Mouse (Mus musculus) CH12.LX (cell line): ENCODE results near the gene Tmem87b. TPM values are rescaled to one million over a fixed set of nuclear protein-coding genes. Genes with fewer than 3 reads are reported as not detected.

Experiments used
- DNase-seq: peaks from one replicate; pipeline ENCODE4 v3.0.0-alpha.2; 2013; ENCODE audit errors: extremely low read depth
- H3K27ac ChIP-seq: 2 replicates; pipeline ENCODE4 v1.5.1; 2012; ENCODE audit warnings: low read depth, mild to moderate bottlenecking, control low read depth, moderate library complexity; ENCODE audit not compliant: insufficient read depth
- H3K27me3 ChIP-seq: replicated peaks from 2 replicates; pipeline ENCODE3; 2012; ENCODE audit warnings: inconsistent platforms
- H3K36me3 ChIP-seq, 2 experiments: replicated peaks in 1 of 2; 2 replicates each; pipeline versions ENCODE3 to v1.6.1; 2012; ENCODE audit warnings: inconsistent platforms in 1 of 2, low read length in 1 of 2, mild to moderate bottlenecking in 1 of 2, mixed read lengths in 1 of 2, moderate library complexity in 1 of 2; ENCODE audit not compliant: control insufficient read depth in 1 of 2, insufficient read depth in 1 of 2
- H3K4me1 ChIP-seq, 2 experiments: 2 replicates each; pipeline ENCODE4 v1.6.1; 2012; ENCODE audit warnings: inconsistent platforms in 1 of 2, moderate library complexity in 1 of 2; ENCODE audit not compliant: insufficient read depth in 2 of 2, control insufficient read depth in 1 of 2
- H3K4me2 ChIP-seq: 2 replicates; pipeline ENCODE4 v1.6.1; 2012; ENCODE audit warnings: low read depth, mild to moderate bottlenecking, control low read depth; ENCODE audit not compliant: poor library complexity, insufficient read depth, severe bottlenecking
- H3K4me3 ChIP-seq, 3 experiments: fragments of 150-350 bp in 1 of 3; sonication (generic) in 1 of 3; replicated peaks in 1 of 3; 2 replicates each; pipeline versions ENCODE3 to v1.5.1; 2011 to 2012; ENCODE audit warnings: low read depth in 2 of 3, low read length in 2 of 3, mild to moderate bottlenecking in 2 of 3, moderate library complexity in 2 of 3, control low read depth in 1 of 3, improper control_type of control experiment in 1 of 3, inconsistent platforms in 1 of 3, mixed read lengths in 1 of 3; ENCODE audit not compliant: poor library complexity in 1 of 3
- H3K79me2 ChIP-seq: replicated peaks from 2 replicates; pipeline ENCODE4 v1.6.1; 2012; ENCODE audit warnings: mild to moderate bottlenecking, moderate library complexity; ENCODE audit not compliant: control insufficient read depth, poor library complexity, insufficient read depth, severe bottlenecking; ENCODE audit errors: extremely low read depth
- H3K9ac ChIP-seq: 2 replicates; pipeline ENCODE4 v1.6.1; 2012; ENCODE audit warnings: low read depth, mild to moderate bottlenecking, control low read depth, moderate library complexity; ENCODE audit not compliant: insufficient read depth
- H3K9me3 ChIP-seq: replicated peaks from 2 replicates; pipeline ENCODE3; 2012; ENCODE audit warnings: low read length, inconsistent platforms, mixed read lengths
- CHD1 ChIP-seq: IDR thresholded peaks from 2 replicates; pipeline ENCODE4 v1.6.1; 2012; ENCODE audit warnings: low read depth, low read length, improper control_type of control experiment, inconsistent platforms
- CTCF ChIP-seq, 2 experiments: IDR thresholded peaks in 1 of 2; conservative IDR thresholded peaks in 1 of 2; 2 replicates each; pipeline ENCODE4 v1.5.1; 2011 to 2012; ENCODE audit warnings: low read depth in 2 of 2, low read length in 2 of 2, improper control_type of control experiment in 1 of 2, inconsistent platforms in 1 of 2, mild to moderate bottlenecking in 1 of 2, moderate library complexity in 1 of 2
- ELF1 ChIP-seq: IDR thresholded peaks from 2 replicates; pipeline ENCODE4 v1.6.1; 2014; ENCODE audit warnings: low read depth, mild to moderate bottlenecking, inconsistent platforms, low read length, improper control_type of control experiment
- ETS1 ChIP-seq: conservative IDR thresholded peaks from 2 replicates; pipeline ENCODE4 v1.6.1; 2012; ENCODE audit warnings: low read depth, mild to moderate bottlenecking, inconsistent platforms, low read length, improper control_type of control experiment, moderate library complexity
- GABPA ChIP-seq: IDR thresholded peaks from 2 replicates; pipeline ENCODE4 v1.6.1; 2012; ENCODE audit warnings: low read depth, low read length, improper control_type of control experiment, inconsistent platforms; ENCODE audit not compliant: insufficient replicate concordance
- IRF4 ChIP-seq: IDR thresholded peaks from 2 replicates; pipeline ENCODE4 v1.6.1; 2014; ENCODE audit warnings: low read depth, mild to moderate bottlenecking, inconsistent platforms, low read length, improper control_type of control experiment
- JUN ChIP-seq: IDR thresholded peaks from 2 replicates; pipeline ENCODE4 v1.6.1; 2011; ENCODE audit warnings: low read depth, mild to moderate bottlenecking, low read length, improper control_type of control experiment, moderate library complexity; ENCODE audit not compliant: insufficient read depth
- MAFK ChIP-seq: IDR thresholded peaks from 2 replicates; pipeline ENCODE4 v1.6.1; 2011; ENCODE audit warnings: low read length, improper control_type of control experiment; ENCODE audit not compliant: insufficient replicate concordance
- MAZ ChIP-seq: IDR thresholded peaks from 2 replicates; pipeline ENCODE4 v1.6.1; 2012; ENCODE audit warnings: low read depth, mild to moderate bottlenecking, inconsistent platforms, low read length, improper control_type of control experiment, moderate library complexity
- MEF2A ChIP-seq: IDR thresholded peaks from 2 replicates; pipeline ENCODE4 v1.6.1; 2014; ENCODE audit warnings: low read depth, mild to moderate bottlenecking, inconsistent platforms, low read length, improper control_type of control experiment, borderline replicate concordance
- MXI1 ChIP-seq: IDR thresholded peaks from 2 replicates; pipeline ENCODE4 v1.6.1; 2011; ENCODE audit warnings: mild to moderate bottlenecking, low read depth, low read length, improper control_type of control experiment
- NELFE ChIP-seq: IDR thresholded peaks from 2 replicates; pipeline ENCODE4 v1.6.1; 2011; ENCODE audit warnings: low read depth, low read length, improper control_type of control experiment
- PAX5 ChIP-seq: IDR thresholded peaks from 2 replicates; pipeline ENCODE4 v1.6.1; 2012; ENCODE audit warnings: low read length, inconsistent platforms, mixed read lengths
- POLR2A ChIP-seq: IDR thresholded peaks from 2 replicates; pipeline ENCODE4 v1.6.1; 2011; ENCODE audit warnings: low read depth, mild to moderate bottlenecking, improper control_type of control experiment, low read length
- POLR2AphosphoS2 ChIP-seq: IDR thresholded peaks from 2 replicates; pipeline ENCODE4 v1.6.1; 2011; ENCODE audit warnings: low read depth, low read length, improper control_type of control experiment
- RAD21 ChIP-seq: IDR thresholded peaks from 2 replicates; pipeline ENCODE4 v1.6.1; 2011; ENCODE audit warnings: low read depth, mild to moderate bottlenecking, low read length, improper control_type of control experiment, moderate library complexity
- RCOR1 ChIP-seq: conservative IDR thresholded peaks from 2 replicates; pipeline ENCODE4 v1.6.1; 2012; ENCODE audit warnings: low read depth, mild to moderate bottlenecking, inconsistent platforms, low read length, improper control_type of control experiment
- TCF12 ChIP-seq: IDR thresholded peaks from 2 replicates; pipeline ENCODE4 v1.6.1; 2014; ENCODE audit warnings: low read depth, mild to moderate bottlenecking, inconsistent platforms, low read length, improper control_type of control experiment
- UBTF ChIP-seq: IDR thresholded peaks from 2 replicates; pipeline ENCODE4 v1.6.1; 2012; ENCODE audit warnings: low read depth, mild to moderate bottlenecking, inconsistent platforms, low read length, improper control_type of control experiment, moderate library complexity
- USF1 ChIP-seq: IDR thresholded peaks from 2 replicates; pipeline ENCODE4 v1.6.1; 2014; ENCODE audit warnings: low read depth, mild to moderate bottlenecking, inconsistent platforms, low read length, improper control_type of control experiment
- USF2 ChIP-seq: conservative IDR thresholded peaks from 2 replicates; pipeline ENCODE4 v1.6.1; 2011; ENCODE audit warnings: low read depth, low read length, improper control_type of control experiment
- ZC3H11A ChIP-seq: IDR thresholded peaks from 2 replicates; pipeline ENCODE4 v1.6.1; 2012; ENCODE audit warnings: low read depth, mild to moderate bottlenecking, inconsistent platforms, low read length, improper control_type of control experiment
- ZMIZ1 ChIP-seq: IDR thresholded peaks from 2 replicates; pipeline ENCODE4 v1.6.1; 2012; ENCODE audit warnings: low read depth, mild to moderate bottlenecking, inconsistent platforms, low read length, improper control_type of control experiment
- ZNF384 ChIP-seq: IDR thresholded peaks from 2 replicates; pipeline ENCODE4 v1.6.1; 2012; ENCODE audit warnings: low read depth, low read length, improper control_type of control experiment, inconsistent platforms
- dilution Hi-C: fragments of 300-500 bp; cut with MboI; formaldehyde crosslinking; loops from 2 replicates; pipeline ENCODE4 v1.14.3; 2020; ENCODE audit warnings: low sequenced_read_pairs; ENCODE audit not compliant: extremely low pct_unique_long_range_greater_than_20kb, extremely low pct_ligation_motif_present
- in situ Hi-C: fragments of 300-500 bp; cut with MboI; formaldehyde crosslinking; loops from 3 replicates; pipeline ENCODE4 v1.14.3; 2019; ENCODE audit warnings: low sequenced_read_pairs, low pct_ligation_motif_present, low pct_unique_long_range_greater_than_20kb, mixed read lengths
- polyA plus RNA-seq: library from polyadenylated mRNA; unstranded; fragments of >175 nt; gene quantifications from 2 replicates; pipeline ENCODE4 v1.2.1, GENCODE M21; 2012; ENCODE audit warnings: low read depth; ENCODE audit not compliant: insufficient read length
- total RNA-seq, 2 experiments: library from RNA; depleted of rRNA; stranded (reverse); fragments of 300-350 nt in 1 of 2; fragments of >200 nt in 1 of 2; gene quantifications; 2 replicates each; pipeline ENCODE4 v1.2.3; 2012 to 2014

Gene Tmem87b
- total and polyA plus RNA-seq, 3 experiments, result 5.3 to 6.6 (median 6.2) TPM

- H3K9ac ChIP-seq, result no peak overlapping the region
- in situ Hi-C loops, result no loop called here
- H3K36me3 ChIP-seq, result peaks cover 13 to 53% of the 10 kb centered on the region in 2 experiments
Measured at GRCm38 (mm10) chr2:128827787-128828186, 9.9 kb downstream of the Tmem87b start.

GRCm38 (mm10) chr2:128832611-128833010, 14.7 kb downstream of the Tmem87b start:
- dilution Hi-C loops, result no loop called here
- Histone ChIP-seq H3K79me2 (no peaks in the 10 kb centered on the region), H3K27me3 (no peaks in the 10 kb centered on the region), H3K9ac (no peak overlapping the region), H3K4me3 (no peak overlapping the region), H3K36me3 (peaks cover 36 to 68% of the 10 kb centered on the region in 2 experiments), H3K27ac (no peak overlapping the region), H3K4me1 (no peaks in the 10 kb centered on the region), H3K4me2 (no peak overlapping the region), H3K9me3 (no peaks in the 10 kb centered on the region)
- in situ Hi-C loops, result no loop called here
- no peak for TF ChIP-seq GABPA
- no peak for TF ChIP-seq CHD1
- TF ChIP-seq ZC3H11A, result no peak
- TF ChIP-seq IRF4, result no peak
- no peak for TF ChIP-seq UBTF
- no peak for TF ChIP-seq POLR2AphosphoS2
- TF ChIP-seq ZNF384, result no peak
- TF ChIP-seq ETS1, result no peak
- no peak for TF ChIP-seq ELF1
- TF ChIP-seq POLR2A, result no peak
- no peak for DNase-seq

More at GRCm38 (mm10) chr2:128827787-128828186, 9.9 kb downstream of the Tmem87b start:
- dilution Hi-C loops, result no loop called here
- Histone ChIP-seq H3K79me2 (no peaks in the 10 kb centered on the region), H3K4me1 (no peaks in the 10 kb centered on the region), H3K4me3 (no peak overlapping the region), H3K27ac (no peak overlapping the region), H3K27me3 (no peaks in the 10 kb centered on the region), H3K9me3 (no peaks in the 10 kb centered on the region), H3K4me2 (no peak overlapping the region)
- TF ChIP-seq ELF1, result no peak
- TF ChIP-seq ZMIZ1, result no peak
- TF ChIP-seq JUN, result no peak
- TF ChIP-seq TCF12, result no peak
- TF ChIP-seq CHD1, result no peak
- no peak for TF ChIP-seq ZC3H11A
- TF ChIP-seq MAZ, result no peak
- no peak for TF ChIP-seq USF1
- TF ChIP-seq RAD21, result no peak
- TF ChIP-seq NELFE, result no peak
- TF ChIP-seq MXI1, result no peak
- no peak for TF ChIP-seq MAFK
- no peak for TF ChIP-seq PAX5
- no peak for TF ChIP-seq USF2
- no peak for TF ChIP-seq CTCF (conservative IDR thresholded peaks at IDR 0.05 in 1 of 2, IDR thresholded peaks at IDR 0.05 in 1 of 2; ENCODE audit: low read depth in 2 of 2, low read length in 2 of 2)
- TF ChIP-seq IRF4, result no peak
- no peak for TF ChIP-seq RCOR1
- TF ChIP-seq MEF2A, result no peak
- no peak for DNase-seq
